Mouse (Mus musculus) heart, postnatal 0 days (tissue): ENCODE measurements at regions not wholly inside any gene's neighbourhood (a gene's known extent, or its start where the extent isn't known, plus 50 kb on each side); places are given as distances from the start of the nearest gene placed in this dataset.

Experiments
- ATAC-seq: fragments of 200-750 bp; cut with Nextera tagmentation; 2 replicates; pipeline ENCODE4 v1.8.0; 2017; ENCODE audit warnings: low read depth, moderate number of reproducible peaks, moderate library complexity; ENCODE audit not compliant: insufficient read depth
- DNase-seq: peaks from one replicate; pipeline ENCODE4 v3.0.0-alpha.2; 2016; ENCODE audit warnings: low spot score
- H3K27ac ChIP-seq: fragments of 300-500 bp; sonication (generic); 2 replicates; pipeline ENCODE4 v1.5.1; 2014; ENCODE audit warnings: low read depth, mild to moderate bottlenecking
- H3K27me3 ChIP-seq: fragments of 300-500 bp; sonication (generic); 2 replicates; pipeline ENCODE4 v1.6.1; 2014; ENCODE audit warnings: low read length, mixed read lengths; ENCODE audit not compliant: control insufficient read depth, insufficient read depth
- H3K36me3 ChIP-seq: fragments of 300-500 bp; sonication (generic); replicated peaks from 2 replicates; pipeline ENCODE4 v1.6.1; 2014; ENCODE audit warnings: low read length, mixed read lengths; ENCODE audit not compliant: control insufficient read depth, insufficient read depth
- H3K4me1 ChIP-seq: fragments of 300-500 bp; sonication (generic); 2 replicates; pipeline ENCODE4 v1.6.1; 2014; ENCODE audit warnings: antibody characterized with exemption; ENCODE audit not compliant: control insufficient read depth, insufficient read depth
- H3K4me2 ChIP-seq: fragments of 300-500 bp; sonication (generic); 2 replicates; pipeline ENCODE4 v1.6.1; 2014; ENCODE audit warnings: low read depth, mild to moderate bottlenecking, low read length, moderate library complexity
- H3K4me3 ChIP-seq: fragments of 300-500 bp; sonication (generic); 2 replicates; pipeline ENCODE4 v1.5.1; 2014; ENCODE audit warnings: low read depth, low read length
- H3K9ac ChIP-seq: fragments of 300-500 bp; sonication (generic); replicated peaks from 2 replicates; pipeline ENCODE4 v1.6.1; 2014; ENCODE audit warnings: low read depth, low read length, mixed read lengths
- H3K9me3 ChIP-seq: fragments of 300-500 bp; sonication (generic); replicated peaks from 2 replicates; pipeline ENCODE4 v1.6.1; 2016; ENCODE audit warnings: low read length; ENCODE audit not compliant: control insufficient read depth
- CTCF ChIP-seq: IDR thresholded peaks from 2 replicates; pipeline ENCODE4 v1.5.1; 2016; ENCODE audit warnings: antibody characterized with exemption, control low read depth, low read depth
- EP300 ChIP-seq: IDR thresholded peaks from 2 replicates; pipeline ENCODE4 v1.6.1; 2016; ENCODE audit warnings: antibody characterized with exemption, low read depth
- WGBS: fragments of 180-500 bp; shearing (Covaris S2); extraction: QIAGEN DNeasy Blood & Tissue Kit; methylation state at CpG from one replicate; pipeline ENCODE4 v1.1.7; 2014; 5-methylcytosine and 5-hydroxymethylcytosine counted together

DNA sequence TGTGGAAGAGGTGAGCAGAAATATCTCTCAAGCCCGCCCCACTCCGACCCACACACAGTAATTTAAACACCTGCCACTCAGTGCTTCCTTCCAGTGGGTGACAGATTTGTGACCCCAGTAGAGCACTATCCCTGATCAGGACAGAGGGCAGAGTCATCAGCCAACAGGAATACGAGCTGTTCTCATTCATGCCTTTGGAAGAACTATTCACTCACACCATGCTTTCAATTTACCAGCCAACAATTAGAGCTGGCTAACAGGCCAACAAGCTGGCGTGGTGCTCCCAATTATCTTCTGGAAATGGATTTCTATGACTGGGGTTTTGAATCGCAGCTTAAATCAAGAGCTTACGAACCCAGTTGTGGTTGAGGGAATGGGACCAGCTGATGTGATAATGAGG, 193.2 kb upstream of the N4bp1 start:
- no peak overlapping the region for H3K9ac ChIP-seq
- H3K4me1 ChIP-seq: no peaks in the 10 kb centered on the region
- no peak overlapping the region for H3K27ac ChIP-seq
- no peaks in the 10 kb centered on the region for H3K36me3 ChIP-seq
- TF ChIP-seq EP300: no peak
- TF ChIP-seq CTCF: no peak
- DNase-seq (no peak), ATAC-seq (no peak)
- H3K27me3 ChIP-seq: no peaks in the 10 kb centered on the region
- 59% methylated on average over 6 of the region's 6 CpGs for WGBS
- H3K9me3 ChIP-seq: no peaks in the 10 kb centered on the region
- no peak overlapping the region for H3K4me3 ChIP-seq
- no peak overlapping the region for H3K4me2 ChIP-seq

GRCm38 (mm10) chr8:87075921-87076320, 190.9 kb upstream of the N4bp1 start:
- TF ChIP-seq CTCF (no peak), EP300 (no peak)
- no peaks in the 10 kb centered on the region for H3K9me3 ChIP-seq
- no peak overlapping the region for H3K4me3 ChIP-seq
- H3K27me3 ChIP-seq: no peaks in the 10 kb centered on the region
- H3K4me1 ChIP-seq: no peaks in the 10 kb centered on the region
- 80% methylated on average over 4 of the region's 4 CpGs for WGBS
- ATAC-seq: no peak
- H3K27ac ChIP-seq: no peak overlapping the region
- no peak for DNase-seq
- H3K36me3 ChIP-seq: no peaks in the 10 kb centered on the region
- no peak overlapping the region for H3K4me2 ChIP-seq
- H3K9ac ChIP-seq: no peak overlapping the region

- Histone ChIP-seq H3K27ac (no peak overlapping the region), H3K27me3 (no peaks in the 10 kb centered on the region), H3K9me3 (no peaks in the 10 kb centered on the region), H3K36me3 (no peaks in the 10 kb centered on the region), H3K9ac (no peak overlapping the region), H3K4me2 (no peak overlapping the region), H3K4me1 (no peaks in the 10 kb centered on the region), H3K4me3 (no peak overlapping the region)
- no peak for ATAC-seq
- TF ChIP-seq CTCF (no peak), EP300 (no peak)
- DNase-seq: no peak
Observed at GRCm38 (mm10) chr8:87071224-87071623, 186.2 kb upstream of the N4bp1 start.

GRCm38 (mm10) chr8:87067106-87067505, 182.0 kb upstream of the N4bp1 start:
- TF ChIP-seq CTCF (no peak), EP300 (no peak)
- DNase-seq: no peak
- ATAC-seq: no peak
- no peaks in the 10 kb centered on the region for H3K36me3 ChIP-seq
- no peak overlapping the region for H3K9ac ChIP-seq
- no peaks in the 10 kb centered on the region for H3K4me1 ChIP-seq
- H3K27ac ChIP-seq: no peak overlapping the region
- no peak overlapping the region for H3K4me3 ChIP-seq
- no peaks in the 10 kb centered on the region for H3K9me3 ChIP-seq
- no peak overlapping the region for H3K4me2 ChIP-seq
- H3K27me3 ChIP-seq: no peaks in the 10 kb centered on the region

- Histone ChIP-seq H3K4me2 (no peak overlapping the region), H3K36me3 (no peaks in the 10 kb centered on the region), H3K4me1 (no peaks in the 10 kb centered on the region), H3K4me3 (no peak overlapping the region), H3K27ac (no peak overlapping the region), H3K27me3 (no peaks in the 10 kb centered on the region), H3K9ac (no peak overlapping the region), H3K9me3 (no peaks in the 10 kb centered on the region)
- TF ChIP-seq EP300 (no peak), CTCF (no peak)
- ATAC-seq (no peak), DNase-seq (no peak)
- 87% methylated on average over 9 of the region's 9 CpGs for WGBS
Observed at GRCm38 (mm10) chr8:87064768-87065167, 179.7 kb upstream of the N4bp1 start.

- Histone ChIP-seq H3K4me3 (no peak overlapping the region), H3K9ac (no peak overlapping the region), H3K4me1 (no peaks in the 10 kb centered on the region), H3K27ac (no peak overlapping the region), H3K9me3 (no peaks in the 10 kb centered on the region), H3K27me3 (no peaks in the 10 kb centered on the region), H3K4me2 (no peak overlapping the region), H3K36me3 (no peaks in the 10 kb centered on the region)
- no peak for ATAC-seq
- no peak for TF ChIP-seq EP300
- no peak for TF ChIP-seq CTCF
- WGBS: 84% methylated on average over 12 of the region's 12 CpGs
- no peak for DNase-seq
Observed at GRCm38 (mm10) chr8:87064250-87064747, 179.2 kb upstream of the N4bp1 start.
